Mouse (Mus musculus) cerebellum, postnatal 4 days (tissue): ENCODE measurements at regions not wholly inside any gene's neighbourhood (a gene's known extent, or its start where the extent isn't known, plus 50 kb on each side); places are given as distances from the start of the nearest gene placed in this dataset.

Experiments
- DNase-seq, 2 experiments: peaks; one replicate each; pipeline ENCODE4 v3.0.0; 2022; ENCODE audit warnings: low spot score in 2 of 2, mixed read lengths in 1 of 2

DNA sequence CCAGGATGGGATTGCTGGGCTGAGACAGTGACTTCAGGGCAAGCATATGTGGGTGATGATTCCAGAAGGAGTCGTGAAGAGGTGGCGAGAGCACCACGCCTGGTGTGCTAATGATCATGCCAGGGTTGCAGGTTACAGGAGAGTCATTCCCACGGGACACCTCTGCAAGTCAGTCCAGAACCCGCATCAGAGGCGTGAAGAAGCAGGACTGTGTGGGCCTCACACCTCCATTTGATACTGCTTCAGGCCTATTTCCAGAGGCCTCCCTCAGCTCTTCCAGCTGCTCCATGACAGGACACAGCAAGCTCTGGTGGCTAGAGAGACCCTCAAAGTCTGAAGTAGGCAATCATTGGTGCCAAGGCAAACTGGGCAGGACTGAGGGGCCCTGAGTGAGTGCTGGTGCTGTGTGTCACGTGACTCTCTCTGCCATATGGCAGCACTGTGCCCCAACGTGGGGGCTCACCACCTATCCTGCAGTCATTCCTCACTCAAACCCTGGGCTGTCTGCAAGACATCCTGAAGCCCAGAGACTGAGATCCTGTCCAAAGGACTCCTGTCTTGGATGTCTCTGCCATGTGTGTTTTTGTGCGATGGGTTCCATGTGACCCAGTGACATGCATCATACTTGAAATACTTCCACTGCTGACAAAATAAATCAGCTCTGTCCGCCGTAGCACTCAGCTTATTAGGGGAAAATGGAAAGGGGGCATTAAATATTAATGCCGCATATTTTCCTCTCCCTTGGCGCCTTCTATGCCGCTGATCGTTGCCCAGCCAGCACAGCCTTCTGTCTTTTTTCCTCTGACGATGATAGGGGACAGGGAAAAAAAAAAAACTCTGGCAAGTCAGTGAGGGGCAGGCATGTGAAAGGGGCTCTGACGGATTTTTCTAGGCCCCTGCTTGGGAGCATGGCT lies 247.6 kb upstream of the Habp2 start:
- DNase-seq: no peak

DNA sequence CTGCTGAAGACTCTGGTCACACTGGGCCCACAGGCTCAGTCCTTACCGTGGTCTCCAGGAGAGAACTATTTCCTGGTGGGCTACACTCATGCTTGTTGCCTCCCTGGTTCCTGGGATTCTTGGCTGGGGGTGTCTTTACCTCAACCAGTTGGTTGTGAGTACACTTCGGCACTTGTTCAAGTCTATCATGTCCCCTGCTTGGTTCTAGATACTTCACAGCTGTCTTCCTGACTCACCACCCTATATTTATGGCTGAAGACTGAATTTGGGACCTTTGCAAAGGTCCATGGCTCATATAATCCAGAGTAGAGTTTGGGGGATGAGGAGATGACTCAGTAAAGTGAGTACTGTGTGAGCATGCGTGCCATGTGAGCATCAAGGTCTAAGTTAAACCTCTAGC lies 245.0 kb upstream of the Habp2 start:
- no peak for DNase-seq

DNA sequence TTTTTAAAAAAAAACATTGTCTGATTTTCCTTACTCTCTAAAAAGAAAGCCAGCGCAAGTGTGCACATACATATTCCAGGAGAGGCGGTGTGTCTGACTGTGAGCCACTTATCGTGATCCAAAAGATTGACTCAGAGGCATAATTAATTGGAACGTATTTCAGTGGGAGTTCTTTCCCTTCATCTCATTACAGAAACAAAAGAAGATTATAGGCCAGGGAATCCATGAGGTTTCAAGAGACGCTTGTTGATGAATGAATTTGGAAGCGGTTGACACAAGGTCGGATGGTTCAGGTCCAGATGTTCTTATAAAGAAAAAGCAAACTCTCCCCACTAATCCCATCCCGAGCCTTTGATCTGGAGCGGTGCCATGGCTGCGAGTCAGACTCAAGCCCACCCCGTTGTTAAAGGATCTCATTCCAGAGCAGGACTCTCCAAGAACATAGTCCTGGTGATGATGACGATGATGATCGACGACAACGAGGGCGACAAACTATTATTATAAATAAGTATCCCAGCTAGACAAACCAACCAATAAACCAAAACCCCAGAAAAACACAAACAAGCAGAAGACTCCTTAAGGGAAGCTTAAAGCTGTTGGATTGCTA lies 240.1 kb upstream of the Habp2 start:
- no peak for DNase-seq

DNA sequence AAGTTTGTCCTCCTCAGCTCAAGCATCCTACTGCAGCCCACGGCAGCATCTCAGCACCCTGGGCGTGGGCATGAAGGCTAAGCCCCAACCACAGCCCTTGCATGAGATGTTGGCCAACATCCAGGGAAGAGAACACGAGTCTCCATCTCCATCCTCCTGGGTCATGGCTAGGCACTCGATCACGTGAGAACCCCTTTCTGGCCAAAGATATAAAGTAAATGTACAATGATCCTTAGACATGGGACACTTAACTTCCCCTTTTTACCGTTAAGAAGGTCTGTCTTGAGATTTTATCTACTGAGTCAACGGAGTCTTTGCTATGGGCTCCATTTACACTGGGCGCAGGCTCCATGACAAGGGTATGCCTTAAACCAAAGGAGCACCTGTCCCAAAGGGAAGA lies 232.8 kb upstream of the Habp2 start:
- DNase-seq: no peak

DNA sequence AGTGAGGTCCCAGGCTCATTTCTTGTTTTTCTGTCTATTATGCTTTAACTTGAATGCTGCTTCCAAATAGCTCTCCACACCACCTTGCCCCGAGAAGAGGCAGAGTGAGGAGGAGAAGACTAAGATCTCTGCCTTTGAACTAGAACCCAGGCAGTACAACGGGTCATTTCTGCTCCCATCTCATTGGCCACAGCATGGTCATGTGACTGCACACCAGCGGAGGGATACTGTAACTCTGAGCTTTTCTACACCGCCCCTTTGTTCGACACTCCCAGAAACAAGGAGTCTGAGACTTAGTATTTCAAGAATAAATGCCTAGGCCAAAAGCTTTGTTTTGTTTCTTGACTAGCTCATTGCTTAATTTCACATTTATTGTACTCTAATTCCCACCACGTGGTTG lies 230.5 kb upstream of the Habp2 start:
- DNase-seq: no peak

DNA sequence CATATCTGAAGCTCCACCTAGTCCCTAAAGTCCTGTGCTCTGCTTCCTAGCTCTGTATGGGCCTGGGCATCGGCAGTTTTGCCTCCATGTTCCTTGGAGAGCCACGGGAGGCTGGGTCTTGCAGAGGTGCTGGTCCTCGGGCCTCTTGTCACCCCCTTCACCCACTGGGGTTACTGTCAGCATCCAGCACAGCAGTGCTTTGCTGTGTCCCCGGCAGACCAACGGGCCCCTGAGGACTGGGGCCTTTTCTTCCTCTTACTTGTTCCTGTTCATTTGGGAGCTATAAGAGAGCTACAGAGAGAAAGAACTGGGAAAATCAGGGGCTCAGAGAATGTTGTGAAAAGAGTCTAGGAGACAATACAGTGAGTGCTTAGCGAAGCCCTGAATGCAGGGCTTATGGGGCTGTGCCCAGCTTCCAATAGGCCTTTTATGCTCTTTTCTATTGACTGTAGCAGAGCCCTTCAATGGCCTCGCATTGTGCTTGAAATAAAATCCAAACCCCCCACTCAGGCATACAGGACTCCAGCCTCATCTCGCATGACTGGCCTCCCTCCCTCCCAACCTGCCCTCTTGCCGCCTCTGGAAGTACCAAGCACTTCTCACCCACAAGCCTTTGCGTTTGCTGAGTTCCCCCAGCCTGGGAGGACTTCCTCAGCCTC lies 224.9 kb upstream of the Habp2 start:
- DNase-seq: no peak

DNA sequence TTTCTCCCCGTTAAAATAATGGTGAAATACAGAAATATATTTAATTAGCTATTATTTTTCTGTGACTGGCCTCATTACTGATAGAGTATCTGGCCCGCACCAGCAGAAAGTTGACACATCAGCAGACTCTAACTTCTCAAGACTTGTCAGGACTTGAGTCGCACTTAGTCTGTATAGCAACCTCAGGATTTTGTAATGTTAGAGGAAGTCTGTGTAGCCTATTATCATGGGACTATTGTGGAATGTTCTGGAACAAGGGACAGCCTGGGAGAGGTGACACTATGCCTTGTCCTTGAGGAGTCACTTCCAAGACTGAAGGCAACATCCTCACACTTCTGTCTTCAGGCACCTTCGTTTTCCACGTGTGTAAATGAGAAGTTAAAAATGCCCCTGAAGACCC lies 223.8 kb upstream of the Habp2 start:
- no peak for DNase-seq

DNA sequence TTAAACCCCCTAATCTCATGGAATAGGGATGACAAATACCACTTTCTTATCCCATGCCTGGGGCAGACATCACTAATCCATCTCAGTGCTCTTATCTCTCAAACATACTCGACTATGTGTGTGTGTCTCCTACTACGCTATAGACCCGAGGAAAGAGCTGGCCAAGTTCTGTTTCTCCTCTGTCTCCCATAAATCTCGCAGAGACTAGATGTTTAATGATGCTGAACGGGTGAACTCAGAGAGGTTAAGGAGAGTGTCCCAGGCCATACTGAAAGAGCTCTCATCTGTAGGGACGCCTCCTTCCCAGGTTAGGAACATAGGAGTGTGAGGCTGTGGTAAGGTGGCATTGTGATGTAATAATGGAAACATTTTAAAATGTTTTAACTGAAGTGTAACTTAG lies 221.2 kb upstream of the Habp2 start:
- no peak for DNase-seq

DNA sequence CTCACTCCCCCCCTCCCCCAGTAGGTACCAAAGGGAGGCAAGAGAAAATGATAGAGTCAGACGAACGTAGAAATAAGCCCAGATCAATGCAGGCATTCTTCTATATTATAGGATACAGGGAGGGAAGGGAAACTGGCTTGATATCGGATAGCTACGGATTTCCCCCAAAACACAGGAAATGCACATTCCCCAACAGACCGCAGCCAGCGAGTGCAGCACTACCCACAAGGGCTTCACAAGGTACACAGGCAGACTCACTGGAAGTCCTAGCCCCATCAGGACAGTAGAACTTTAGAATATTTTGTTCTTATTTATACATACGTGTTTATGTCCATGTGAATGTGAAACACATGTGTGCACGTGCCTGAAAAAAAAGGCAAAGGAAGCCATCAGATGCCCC lies 218.8 kb upstream of the Habp2 start:
- no peak for DNase-seq

DNA sequence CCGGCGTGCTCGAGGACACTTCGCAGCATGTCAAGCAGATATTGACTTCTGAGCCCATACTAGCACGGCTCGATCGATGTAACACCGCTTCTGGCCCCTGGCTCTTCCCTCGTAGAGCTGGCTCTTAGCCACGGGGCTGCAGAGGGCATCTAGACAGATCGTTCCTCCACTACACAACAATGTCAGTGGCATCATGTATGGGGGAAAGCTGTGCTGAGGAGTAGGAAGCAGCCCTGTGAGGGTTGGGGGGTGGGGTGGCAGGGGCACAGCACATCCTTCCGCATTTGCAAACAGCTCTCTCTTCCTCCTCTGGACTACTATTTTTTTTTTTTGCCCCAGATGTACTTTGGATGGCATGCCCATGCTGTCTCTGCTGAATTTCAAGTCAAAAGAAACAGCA lies 218.1 kb upstream of the Habp2 start:
- DNase-seq: peak in 1 of 2 experiments; percentile 10

DNA sequence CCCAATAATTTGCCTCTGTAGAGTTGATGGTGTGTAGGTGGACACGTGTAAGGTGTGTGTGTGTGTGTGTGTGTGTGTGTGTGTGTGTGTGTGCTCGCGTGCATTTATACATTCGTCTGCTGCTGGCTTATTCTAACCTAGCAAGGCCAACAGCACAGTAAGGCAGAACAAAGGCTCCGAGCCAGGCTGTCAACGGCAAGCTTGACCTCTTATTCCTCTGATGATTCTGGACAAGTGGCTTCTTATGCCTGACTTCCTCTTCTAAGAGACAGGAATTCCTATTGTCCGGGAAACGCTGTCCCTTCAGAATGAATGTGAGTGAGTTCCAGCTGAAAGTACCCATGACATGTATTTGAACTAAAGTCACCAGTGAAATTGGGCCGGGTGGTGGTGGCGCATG lies 217.7 kb upstream of the Habp2 start:
- DNase-seq: no peak

DNA sequence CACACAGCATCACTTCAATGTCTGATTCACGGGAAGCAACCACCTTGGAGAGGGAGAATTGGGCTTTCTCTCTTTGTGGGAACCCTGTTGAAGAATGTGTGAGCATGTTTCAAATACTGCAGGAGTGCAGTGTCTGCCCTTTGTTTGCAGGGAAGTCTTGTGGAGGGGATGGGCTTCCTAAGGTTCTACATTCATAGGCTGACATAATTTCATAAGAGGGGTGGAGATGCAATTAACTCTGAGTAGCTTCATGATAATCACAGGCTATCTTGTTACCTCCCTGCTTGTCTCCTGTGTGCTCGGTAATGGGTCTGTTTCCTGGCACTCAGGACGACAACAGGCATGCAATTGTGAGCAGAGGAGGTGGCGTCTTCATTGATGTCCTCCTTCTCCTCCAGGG lies 215.6 kb upstream of the Habp2 start:
- no peak for DNase-seq

DNA sequence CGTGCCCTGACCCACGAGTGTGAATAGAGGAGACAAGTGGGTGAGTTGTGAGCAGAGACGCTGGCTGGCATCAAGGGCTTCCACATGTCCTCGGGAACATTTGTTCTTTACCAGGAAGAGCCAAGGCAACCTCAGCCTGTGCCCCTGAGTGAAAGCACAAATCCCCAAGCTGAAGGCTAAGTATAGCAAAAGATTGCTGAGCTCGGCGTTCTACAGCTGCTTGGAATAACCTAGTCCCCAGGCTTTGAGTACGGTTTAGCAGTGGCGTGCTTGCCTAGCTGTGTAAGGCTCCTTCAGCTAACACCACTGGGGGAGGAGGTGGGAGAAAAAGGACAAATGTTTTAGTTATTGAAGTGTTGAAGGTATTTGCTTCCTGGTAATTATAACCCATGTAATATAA lies 210.8 kb upstream of the Habp2 start:
- DNase-seq: no peak

DNA sequence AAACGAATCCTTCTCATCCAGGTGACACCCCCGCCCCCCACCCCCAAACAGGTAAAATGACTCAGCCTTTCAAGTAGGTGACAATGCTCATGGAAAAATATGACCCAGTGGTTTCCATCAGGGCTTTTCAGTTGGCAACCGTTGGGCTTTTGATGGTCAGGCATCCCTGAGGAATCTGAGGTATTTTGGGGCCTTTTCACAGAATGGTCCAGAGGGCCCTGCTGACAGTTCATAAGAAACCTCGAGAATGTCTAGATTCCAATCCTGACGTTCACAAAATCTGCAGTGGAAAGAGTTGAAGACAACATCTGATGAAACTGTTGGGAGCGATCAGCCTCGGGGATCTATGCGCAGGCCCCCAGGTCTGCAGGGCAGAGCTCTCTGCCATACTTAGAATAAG lies 209.4 kb upstream of the Habp2 start:
- DNase-seq: no peak

DNA sequence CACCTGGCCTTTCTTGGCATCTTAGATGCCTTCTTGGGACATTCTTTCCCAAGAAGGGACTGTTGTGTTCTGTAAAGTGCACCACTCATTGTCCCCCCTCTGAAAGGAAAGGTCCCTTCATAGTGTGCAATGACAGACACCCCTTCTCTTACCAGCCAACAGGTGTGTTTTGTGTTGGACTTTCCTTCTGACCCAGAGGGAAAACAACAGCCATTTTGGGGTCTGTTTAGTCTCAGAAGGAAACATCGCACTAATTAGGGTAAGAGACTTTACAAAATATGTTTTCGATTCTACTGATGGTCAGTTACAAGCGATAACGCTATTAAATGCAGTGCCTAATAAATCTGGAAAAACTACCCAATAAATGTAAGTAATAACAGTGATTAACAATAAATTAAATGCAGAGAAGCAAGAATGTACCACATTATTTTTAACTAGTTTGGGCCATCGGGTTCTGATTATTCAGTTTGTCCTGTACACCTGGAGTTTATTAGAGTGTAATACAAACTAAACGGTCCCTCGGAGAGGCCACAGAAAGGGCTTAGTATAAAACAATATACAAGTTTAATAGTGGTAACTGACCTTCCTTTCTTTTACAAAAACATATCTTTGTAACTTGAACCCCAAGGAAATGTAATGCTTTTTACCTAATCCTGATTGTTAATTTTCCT lies 200.4 kb upstream of the Habp2 start:
- DNase-seq: no peak

DNA sequence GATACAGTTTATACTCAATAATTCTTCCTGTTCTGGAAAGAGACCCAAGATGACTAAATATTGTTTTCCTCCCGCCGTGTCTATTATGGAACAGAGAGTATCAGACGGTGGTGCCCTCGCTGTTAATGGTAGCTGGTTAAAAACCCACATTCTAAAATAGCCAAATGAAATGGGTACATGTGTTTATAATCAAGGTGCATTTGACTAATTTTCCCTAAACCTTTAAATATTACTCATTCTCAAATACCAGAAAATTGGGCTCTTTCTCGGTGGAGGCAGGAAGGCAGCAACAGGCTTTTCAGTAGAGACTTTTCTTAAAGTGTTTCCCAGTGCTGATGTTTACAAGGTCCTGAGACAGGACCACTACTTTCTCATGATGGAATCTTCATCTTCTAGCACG lies 199.8 kb upstream of the Habp2 start:
- DNase-seq: no peak

DNA sequence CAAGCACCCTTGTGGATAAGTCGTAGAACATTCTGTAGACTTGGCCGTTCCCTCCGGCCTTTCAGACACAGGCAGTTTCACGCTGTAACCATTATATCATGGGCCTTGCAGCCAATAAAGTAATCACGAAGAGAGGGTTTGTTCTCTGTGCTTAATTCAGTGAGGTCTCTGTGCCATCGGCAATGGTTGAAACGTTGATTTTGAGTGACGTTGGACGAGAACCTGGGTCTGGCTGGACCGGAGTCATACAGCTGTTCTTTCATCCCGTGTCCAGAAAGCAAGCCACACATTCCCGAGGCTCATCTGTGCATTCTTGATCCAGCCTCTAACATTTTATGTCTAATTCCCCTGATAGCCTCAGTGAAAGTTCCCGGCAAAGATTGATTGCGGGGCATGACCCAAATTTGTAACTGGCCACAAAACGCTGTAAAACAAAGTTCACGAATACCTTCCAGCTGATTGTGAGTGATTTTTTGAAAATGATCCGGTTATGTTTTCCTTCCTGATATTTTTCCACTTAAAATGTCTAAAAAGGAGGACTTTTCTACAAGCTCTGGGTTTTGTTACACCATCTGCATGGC lies 197.1 kb upstream of the Habp2 start:
- no peak for DNase-seq

DNA sequence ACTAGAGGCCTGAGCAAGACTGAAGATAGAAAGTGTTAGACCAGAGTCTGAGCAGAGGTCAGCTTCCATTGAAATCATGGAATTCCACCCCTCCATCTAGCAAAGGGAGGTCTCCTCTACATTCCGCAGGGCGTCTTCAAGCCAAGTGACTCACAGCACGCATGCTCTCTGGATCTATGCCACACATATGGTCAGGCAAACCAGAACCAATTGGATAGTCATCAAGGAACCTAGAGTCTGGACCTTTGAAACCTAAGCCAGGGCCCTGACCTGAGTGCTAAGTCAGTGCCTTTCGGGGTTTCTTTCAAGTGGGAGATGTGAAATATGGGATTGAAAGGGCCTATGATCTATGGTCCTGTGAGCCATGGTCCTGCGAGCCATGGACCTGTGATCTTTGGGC lies 195.4 kb upstream of the Habp2 start:
- DNase-seq: no peak

DNA sequence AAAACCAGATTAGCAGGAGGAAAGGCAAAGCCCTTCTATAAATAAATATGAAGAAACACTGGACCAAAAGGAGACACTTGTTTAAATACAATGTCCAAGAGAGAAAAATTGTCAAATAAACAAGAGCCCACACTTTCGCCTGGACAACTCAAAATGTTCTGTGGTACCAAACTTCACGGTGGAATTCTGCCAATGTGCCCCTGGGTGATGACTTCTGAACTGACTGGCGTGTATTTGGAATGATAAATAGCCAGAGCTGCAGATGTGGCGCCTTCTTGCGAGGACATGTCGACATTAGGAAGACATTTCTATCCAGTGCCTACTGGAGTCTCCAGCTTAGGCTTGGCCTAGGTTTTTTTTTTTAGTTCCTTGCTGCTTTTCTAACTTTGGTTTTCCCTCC lies 191.1 kb upstream of the Habp2 start:
- DNase-seq: no peak

DNA sequence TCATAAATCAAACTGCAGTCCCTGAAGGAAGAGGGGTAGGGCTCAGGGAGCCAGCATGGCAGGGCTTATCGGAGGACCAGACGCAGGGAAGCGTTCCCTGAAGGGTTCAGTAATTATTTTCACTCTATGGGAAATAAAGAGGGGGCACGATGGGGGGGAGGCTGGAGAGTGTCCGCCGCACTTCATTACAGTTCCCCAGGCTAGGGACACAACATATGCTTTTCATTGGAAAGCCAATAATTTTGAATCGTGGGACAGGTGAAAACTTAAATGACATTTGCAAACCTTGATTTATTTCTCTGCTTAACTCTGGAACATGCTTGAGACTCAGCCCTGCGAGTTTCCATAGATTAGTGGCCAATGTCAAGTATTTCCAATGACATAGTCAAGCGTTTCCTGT lies 187.2 kb upstream of the Habp2 start:
- DNase-seq: no peak

DNA sequence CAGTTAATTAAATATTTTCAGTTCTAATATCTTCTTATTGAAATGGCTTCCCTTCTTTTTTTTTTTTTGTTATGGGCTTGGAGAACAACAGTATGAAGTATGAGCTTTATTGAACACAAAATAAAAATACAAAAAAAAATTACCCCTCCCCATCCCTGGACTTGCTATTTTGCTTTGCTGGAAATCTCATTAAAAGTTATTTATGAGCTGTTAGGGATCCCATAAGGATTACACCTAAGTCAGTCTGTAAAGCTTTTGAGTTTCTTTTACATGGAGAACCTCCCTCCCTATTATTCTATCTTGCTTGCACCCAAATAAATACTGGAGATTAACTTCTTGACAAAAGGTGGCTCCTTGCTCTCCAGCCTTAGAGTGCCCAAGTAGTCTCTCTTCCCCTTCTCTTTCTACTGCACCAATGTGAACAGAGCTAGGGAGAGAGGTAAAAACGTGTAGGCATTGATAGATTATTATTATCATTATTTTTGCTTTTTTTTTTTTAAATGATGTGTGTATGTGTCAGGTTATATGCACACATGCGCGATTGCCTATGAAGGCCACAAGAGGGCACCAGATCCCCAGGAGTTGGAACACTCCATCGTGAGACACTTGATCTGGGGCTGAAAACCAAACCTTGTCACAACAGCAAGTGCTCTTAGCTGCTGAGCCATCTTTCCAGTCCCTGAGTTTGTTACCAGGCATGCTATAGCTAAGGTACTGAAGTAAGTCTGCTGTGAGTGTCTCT lies 186.6 kb upstream of the Habp2 start:
- no peak for DNase-seq
